Mouse (Mus musculus) right cerebral cortex, postnatal 14 days (tissue): Measurements from ENCODE around the gene Agbl4.

Source experiments
- DNase-seq: peaks from one replicate; pipeline ENCODE4 v3.0.0; 2022

The Agbl4 gene

GRCm38 (mm10) chr4:111594655-111595295 lies 1197.3 kb downstream of the Agbl4 start:
- no peak for DNase-seq

DNA sequence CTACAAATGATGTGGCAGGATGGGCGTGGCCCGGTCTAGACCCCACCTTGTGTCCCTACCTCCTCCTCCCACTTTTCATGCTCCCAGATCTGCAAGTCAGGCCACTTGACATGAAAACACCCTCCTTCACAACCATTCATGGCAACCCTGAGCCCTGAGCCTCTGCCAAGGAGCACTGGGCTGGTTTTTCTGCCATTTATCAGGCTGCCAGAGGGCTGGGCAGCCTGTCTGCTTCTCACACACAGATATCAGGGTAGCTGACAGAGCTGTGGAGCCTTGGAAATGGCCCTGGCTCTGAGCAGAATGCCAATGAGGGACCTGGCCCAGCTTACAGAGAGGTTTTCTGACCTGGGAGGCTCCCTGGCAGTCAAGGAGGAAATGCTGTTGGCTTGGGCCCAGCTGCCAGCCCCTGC lies 1199.8 kb downstream of the Agbl4 start:
- DNase-seq, result peak; percentile 34

DNA sequence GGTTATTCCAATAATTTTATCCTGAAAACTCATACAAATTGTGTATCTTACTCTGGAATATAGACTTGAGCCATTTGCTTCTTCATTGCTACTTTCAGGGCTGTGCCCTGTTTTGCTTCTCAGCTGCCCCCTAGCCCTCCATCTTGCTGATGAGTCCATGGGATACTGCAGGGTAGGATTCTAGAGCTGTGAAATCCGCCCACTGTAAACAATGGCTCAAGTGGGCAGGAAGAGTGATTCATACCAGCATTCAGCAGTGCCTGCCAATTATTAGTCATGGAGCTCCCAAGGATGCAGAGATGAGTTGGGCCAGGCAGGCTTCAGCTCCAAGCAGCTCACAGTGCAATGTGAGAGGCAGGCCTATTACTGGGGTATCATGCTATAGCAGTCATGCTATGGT lies 1200.5 kb downstream of the Agbl4 start:
- DNase-seq, result no peak

DNA sequence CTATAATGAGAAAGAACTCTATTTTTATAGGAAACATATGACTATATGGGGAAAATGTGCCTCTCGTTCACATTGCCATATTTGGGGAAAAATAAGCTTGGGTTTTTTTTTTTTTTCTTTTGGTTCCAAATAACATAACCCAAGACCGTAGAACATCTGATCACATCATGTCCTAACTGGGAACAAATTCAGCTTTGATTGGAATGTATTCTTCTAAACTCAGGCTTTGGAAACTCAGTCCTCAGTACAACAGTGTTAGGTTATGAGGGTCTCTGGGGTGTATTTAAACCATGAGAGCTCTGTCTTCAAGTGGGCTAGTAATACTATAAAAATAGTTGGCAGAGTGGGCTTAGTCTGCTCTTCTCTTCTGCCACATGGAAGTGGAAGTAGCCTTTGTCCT lies 1205.7 kb downstream of the Agbl4 start:
- no peak for DNase-seq

GRCm38 (mm10) chr4:111607826-111608500 lies 1210.5 kb downstream of the Agbl4 start:
- DNase-seq, result no peak

- DNase-seq, result no peak
Measured at GRCm38 (mm10) chr4:111621865-111622264, 1224.4 kb downstream of the Agbl4 start.

DNA sequence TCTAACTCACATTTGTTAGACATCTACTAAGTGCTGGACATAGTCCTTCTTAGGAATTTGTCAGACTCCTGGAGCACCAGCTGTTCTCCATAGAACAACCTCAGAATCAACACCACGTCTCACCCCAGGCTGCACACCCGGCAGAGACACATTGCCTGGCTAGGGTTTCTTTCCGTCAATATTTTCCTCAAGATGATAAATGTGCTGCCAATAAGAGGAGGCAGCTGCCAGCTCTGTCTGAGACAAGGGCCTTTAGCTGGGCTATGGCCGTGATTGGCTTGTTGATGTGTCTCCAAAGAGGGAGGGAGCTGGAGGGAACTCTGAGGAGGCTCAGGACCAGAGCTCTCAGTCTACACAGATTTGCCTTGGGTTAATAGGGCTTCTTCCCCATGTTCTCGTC lies 1227.5 kb downstream of the Agbl4 start:
- no peak for DNase-seq

- peak; percentile 83 for DNase-seq
Measured at GRCm38 (mm10) chr4:111626118-111626830, 1228.8 kb downstream of the Agbl4 start.

DNA sequence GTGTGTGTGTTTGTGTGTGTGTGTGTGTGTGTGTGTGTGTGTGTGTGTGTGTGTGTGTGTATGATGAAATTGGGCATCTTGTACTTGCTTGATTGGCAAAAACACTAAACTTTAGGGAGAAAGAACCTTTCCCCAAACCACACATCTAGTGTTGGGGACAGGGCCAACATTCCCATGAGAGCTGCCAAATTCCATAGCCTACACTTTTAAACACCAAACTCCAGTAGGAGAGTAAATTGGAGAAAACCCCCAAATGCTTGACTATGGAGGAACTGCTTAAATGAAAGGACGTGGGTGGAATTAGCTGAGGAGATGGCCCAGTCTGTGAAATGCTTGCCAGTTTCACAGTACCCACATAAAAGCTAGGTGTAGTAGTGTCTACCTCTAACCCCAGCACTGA lies 1235.2 kb downstream of the Agbl4 start:
- DNase-seq, result no peak

DNA sequence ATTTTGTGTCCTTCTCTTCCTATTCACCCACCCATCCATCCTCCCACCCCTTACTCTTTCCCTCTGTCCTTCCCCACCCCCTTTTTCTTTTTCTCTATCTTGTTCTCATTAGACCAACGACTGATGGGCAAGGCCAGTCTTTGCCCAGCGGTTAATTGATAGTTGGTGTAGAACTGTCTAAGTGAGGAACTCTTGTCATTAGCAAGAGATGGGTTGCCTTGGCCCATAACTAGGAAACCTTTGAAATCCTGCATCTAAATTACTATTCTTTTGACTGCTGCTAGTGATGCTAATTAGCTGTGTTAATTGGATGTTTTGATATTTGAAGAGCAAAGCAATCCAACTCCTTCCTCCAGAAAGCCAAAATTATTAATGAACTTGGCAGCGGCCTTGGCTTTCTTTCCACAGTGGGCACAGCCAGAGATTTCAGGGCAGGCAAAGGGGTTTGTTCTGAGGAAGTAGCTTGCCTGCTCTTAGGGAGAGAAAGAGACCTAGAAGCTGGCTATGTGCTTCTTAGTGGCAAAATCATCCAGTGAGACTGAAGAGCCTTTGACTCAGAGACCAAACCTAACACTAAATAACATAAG lies 1238.2 kb downstream of the Agbl4 start:
- no peak for DNase-seq

DNA sequence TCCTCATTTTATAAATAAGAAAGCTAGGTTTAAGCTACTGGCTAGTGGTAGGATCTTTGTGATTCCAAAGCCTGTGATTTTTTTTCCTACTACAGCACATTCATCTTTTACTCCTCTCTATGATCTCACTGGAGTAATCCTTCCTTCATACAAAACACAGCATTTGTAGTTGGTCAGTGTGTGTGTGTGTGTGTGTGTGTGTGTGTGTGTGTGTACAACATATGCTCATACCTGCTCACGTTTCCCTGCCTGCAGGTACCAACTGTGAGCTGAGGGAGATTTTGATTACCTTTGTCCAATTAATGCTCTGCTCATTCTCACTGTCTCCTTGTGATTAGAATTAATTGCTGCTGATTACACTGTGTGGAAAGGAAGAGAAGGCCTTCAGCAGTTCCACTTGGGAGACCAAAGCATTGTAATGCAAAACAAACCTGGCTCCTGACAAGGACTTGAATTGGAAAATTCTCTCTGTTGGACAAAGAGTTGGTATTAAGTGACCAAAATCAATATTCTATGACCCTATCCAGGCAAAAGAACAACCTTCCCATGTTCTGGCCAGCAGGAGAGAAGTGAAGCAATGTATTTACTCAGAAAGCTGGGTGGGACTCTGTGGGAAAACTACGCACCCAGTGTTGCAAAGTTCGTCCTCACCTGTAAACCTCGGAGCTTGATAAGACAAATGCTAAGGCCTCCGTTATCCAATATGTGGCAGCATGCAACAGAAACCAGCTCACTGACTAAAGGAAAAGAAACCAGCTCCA lies 1241.7 kb downstream of the Agbl4 start:
- DNase-seq, result no peak

GRCm38 (mm10) chr4:111645117-111645830 lies 1247.8 kb downstream of the Agbl4 start:
- DNase-seq, result no peak

DNA sequence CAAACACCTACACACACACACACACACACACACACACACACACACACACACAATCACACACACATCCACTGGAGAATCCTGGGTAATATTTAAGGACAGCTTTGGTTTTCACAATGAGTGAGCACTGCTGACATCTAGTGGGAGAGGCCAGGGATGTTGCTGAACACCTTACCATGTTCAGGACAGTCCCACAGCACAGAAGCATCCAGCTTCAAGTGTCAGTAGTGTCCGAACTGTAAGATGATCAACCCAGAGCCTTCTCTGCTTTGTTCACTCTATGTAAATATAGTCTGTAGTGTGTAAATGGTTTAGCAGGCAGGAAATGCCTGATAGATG lies 1248.3 kb downstream of the Agbl4 start:
- DNase-seq, result no peak

DNA sequence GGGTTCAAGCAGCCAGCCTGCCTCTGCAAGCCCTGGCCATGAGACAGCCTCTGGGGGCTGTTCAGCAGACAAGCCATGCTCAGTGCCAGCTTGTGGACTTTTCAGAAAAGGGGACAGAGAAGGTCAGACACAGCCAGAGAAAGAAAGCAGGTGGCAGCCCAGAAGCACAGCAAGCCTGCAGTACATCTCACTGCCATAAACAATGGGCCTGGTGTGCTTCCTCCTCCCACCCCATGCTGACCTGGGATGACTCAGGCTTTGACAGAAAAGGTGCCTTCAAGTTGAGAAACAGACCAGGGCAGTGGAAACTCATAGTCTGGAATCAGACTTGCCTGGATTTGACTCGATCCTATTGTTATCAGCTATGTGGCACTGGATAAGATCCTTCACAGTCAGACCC lies 1256.0 kb downstream of the Agbl4 start:
- no peak for DNase-seq

- no peak for DNase-seq
Measured at GRCm38 (mm10) chr4:111663730-111664129, 1266.3 kb downstream of the Agbl4 start.

GRCm38 (mm10) chr4:111664146-111664545 lies 1266.7 kb downstream of the Agbl4 start:
- DNase-seq, result no peak

DNA sequence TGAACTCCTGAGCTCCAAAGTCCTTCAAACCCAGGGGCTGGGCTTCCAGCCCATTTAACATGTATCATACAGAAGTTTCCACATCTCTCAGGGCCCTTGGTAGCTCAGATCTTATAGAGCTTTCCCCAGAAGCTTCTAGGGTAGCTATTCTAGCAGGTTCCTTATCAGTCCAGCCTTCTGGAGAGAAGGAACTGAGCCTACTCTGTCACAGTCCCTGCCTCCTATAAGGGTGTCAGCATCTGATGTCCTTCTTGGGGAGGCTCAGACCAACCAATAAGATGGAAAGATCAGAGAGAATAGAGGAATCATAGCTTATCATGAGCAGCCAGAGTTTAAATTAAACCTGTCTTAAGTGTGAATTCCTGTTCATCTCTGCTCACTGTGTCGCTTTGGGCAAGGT lies 1269.3 kb downstream of the Agbl4 start:
- no peak for DNase-seq

GRCm38 (mm10) chr4:111669369-111669768 lies 1271.9 kb downstream of the Agbl4 start:
- no peak for DNase-seq

DNA sequence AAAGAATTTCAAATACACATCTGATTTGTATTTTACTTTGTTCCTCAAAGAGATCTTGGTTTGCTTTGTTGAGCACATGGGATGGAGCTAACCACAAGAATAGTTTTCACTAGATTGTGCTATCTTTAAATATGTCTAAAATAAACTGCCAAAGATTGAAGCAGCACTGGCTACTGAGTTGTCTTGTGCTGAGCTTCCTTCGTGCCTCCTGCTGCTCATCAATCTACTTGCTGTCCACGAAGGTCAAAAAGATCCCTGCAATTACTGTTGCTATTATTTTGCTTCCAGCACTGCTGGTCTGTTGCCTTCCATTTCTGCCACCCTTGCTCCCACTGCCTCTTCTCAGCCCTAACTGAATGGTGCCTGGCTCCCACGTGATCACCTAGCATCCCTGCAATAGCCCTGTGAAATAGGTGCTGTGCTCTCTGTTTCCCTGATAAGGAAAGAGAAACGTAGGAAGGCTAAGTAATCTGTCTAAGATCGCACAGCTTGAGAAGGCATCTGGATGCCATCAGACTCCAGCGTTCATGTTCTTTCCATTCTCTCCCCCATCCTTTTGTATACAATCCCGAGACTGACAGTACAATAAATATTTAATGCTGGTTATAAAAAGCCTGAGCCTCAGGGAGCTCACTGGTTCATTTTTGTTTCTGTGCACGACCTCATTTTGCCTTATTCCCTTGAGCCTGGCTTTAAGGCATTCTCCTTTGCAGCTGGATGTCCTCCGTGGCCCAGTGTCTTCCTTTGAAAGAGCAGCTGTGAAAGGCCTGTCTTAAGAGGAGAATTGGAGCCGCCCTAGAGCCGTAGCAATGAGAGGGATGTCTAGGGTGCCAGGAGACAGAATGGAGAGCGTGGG lies 1273.3 kb downstream of the Agbl4 start:
- no peak for DNase-seq

DNA sequence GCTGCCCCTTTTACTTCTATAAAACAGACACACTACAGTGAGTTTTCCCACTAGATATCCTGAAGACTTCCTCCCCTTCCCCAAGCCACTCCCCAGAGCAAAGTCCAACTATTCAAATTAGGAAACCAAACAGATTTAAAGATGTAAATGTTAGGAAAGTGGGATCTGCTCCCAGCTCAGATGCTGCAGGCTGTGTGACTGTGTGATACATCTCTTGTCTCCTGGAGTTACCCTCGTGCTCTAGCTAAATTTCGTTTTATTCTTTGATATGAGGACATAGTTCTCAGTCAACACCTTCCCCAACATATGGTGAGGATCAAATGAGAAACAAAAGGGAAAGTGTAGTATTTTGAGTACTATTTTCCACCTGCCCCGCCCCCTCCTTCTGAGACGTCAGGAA lies 1274.0 kb downstream of the Agbl4 start:
- DNase-seq, result no peak

DNA sequence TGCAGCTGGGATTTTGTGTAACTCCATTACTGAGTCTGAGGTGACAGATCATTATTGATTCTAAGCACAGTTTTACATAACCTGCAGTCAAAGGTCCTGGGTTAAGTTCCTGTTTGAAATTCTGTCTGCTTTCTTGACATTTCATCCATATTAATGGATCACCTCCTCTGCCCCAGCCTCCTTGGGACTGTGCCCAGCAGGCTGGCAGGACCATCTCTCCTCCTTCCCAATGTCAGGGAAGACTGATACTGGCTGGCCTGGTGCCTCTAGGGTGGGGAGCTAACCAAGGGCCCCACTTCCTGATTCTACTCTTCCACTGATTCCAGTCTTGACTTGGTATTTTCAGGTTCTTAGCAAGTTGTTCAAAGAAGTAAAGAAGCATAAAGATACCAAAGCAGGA lies 1276.4 kb downstream of the Agbl4 start:
- no peak for DNase-seq

DNA sequence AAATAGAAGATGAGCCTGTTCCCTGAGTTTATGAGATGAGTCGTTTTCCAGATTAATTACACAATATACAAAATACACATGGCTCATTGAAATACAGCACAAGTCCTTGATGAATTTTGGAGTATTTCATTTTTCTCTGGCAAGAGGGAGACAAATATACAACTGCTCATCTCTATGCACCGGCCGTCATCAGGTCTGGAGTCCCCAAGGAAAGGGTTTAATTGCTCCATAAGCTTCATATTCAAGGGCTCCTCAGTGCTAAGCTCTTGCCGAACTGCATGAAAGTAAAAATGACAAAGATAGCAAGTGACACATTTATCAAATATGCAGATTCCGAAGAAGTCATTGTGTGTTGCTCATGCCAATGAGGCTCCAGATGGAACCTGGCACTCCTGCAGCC lies 1284.5 kb downstream of the Agbl4 start:
- no peak for DNase-seq
